Mouse (Mus musculus) ES-Bruce4 (cell line): ENCODE measurements at regions not wholly inside any gene's neighbourhood (a gene's known extent, or its start where the extent isn't known, plus 50 kb on each side); places are given as distances from the start of the nearest gene placed in this dataset.

Experiments
- H3K27ac ChIP-seq: 2 replicates; pipeline ENCODE4 v1.5.1; 2012; ENCODE audit warnings: low read length, inconsistent platforms; ENCODE audit not compliant: insufficient read depth
- H3K27me3 ChIP-seq: 2 replicates; pipeline ENCODE4 v1.6.1; 2012; ENCODE audit warnings: mild to moderate bottlenecking, low read length, inconsistent platforms; ENCODE audit not compliant: control insufficient read depth, poor library complexity, insufficient read depth, severe bottlenecking
- H3K36me3 ChIP-seq: 2 replicates; pipeline ENCODE4 v1.6.1; 2012; ENCODE audit warnings: inconsistent platforms, mild to moderate bottlenecking, low read length, moderate library complexity; ENCODE audit not compliant: control insufficient read depth, poor library complexity, insufficient read depth, severe bottlenecking
- H3K4me1 ChIP-seq: one replicate; pipeline ENCODE4 v1.8.1; 2011; ENCODE audit warnings: low read length; ENCODE audit not compliant: control insufficient read depth, insufficient read depth
- H3K4me3 ChIP-seq: 2 replicates; pipeline ENCODE4 v1.5.1; 2011; ENCODE audit warnings: low read depth, mild to moderate bottlenecking, low read length
- H3K9ac ChIP-seq: 2 replicates; pipeline ENCODE4 v1.6.1; 2012; ENCODE audit warnings: low read depth, mild to moderate bottlenecking, inconsistent platforms; ENCODE audit not compliant: poor library complexity, severe bottlenecking
- H3K9me3 ChIP-seq: replicated peaks from 2 replicates; pipeline ENCODE4 v1.6.1; 2012; ENCODE audit warnings: mild to moderate bottlenecking, low read length, inconsistent platforms; ENCODE audit not compliant: control insufficient read depth, poor library complexity, insufficient read depth, severe bottlenecking
- CTCF ChIP-seq: IDR thresholded peaks from one replicate; pipeline ENCODE4 v1.8.1; 2011; ENCODE audit warnings: low read depth, low read length
- EP300 ChIP-seq: IDR thresholded peaks from 2 replicates; pipeline ENCODE4 v1.6.1; 2011; ENCODE audit warnings: low read depth, low read length; ENCODE audit not compliant: insufficient read depth
- POLR2A ChIP-seq: IDR thresholded peaks from one replicate; pipeline ENCODE4 v1.8.1; 2011; ENCODE audit warnings: low read length; ENCODE audit not compliant: insufficient read depth

GRCm38 (mm10) chr2:93126112-93126511 lies 61.2 kb upstream of the Trp53i11 start:
- TF ChIP-seq EP300 (no peak), CTCF (no peak), POLR2A (no peak)

GRCm38 (mm10) chr2:93124866-93125467 lies 62.4 kb upstream of the Trp53i11 start:
- no peak for TF ChIP-seq CTCF
- no peak for TF ChIP-seq POLR2A
- TF ChIP-seq EP300, result no peak
- H3K36me3 ChIP-seq, result no peaks in the 10 kb centered on the region
- H3K9me3 ChIP-seq, result no peaks in the 10 kb centered on the region
- H3K9ac ChIP-seq, result no peak overlapping the region
- no peak overlapping the region for H3K4me3 ChIP-seq
- no peaks in the 10 kb centered on the region for H3K4me1 ChIP-seq
- no peak overlapping the region for H3K27ac ChIP-seq
- H3K27me3 ChIP-seq, result no peaks in the 10 kb centered on the region

More at GRCm38 (mm10) chr2:93126112-93126511, 61.2 kb upstream of the Trp53i11 start:
- no peaks in the 10 kb centered on the region for H3K27me3 ChIP-seq
- no peak overlapping the region for H3K9ac ChIP-seq
- no peaks in the 10 kb centered on the region for H3K36me3 ChIP-seq
- no peak overlapping the region for H3K4me3 ChIP-seq
- H3K27ac ChIP-seq, result no peak overlapping the region
- no peaks in the 10 kb centered on the region for H3K9me3 ChIP-seq
- H3K4me1 ChIP-seq, result no peaks in the 10 kb centered on the region

- Histone ChIP-seq H3K27ac (no peak overlapping the region), H3K4me3 (no peak overlapping the region), H3K27me3 (no peaks in the 10 kb centered on the region), H3K4me1 (no peaks in the 10 kb centered on the region), H3K9me3 (no peaks in the 10 kb centered on the region), H3K36me3 (no peaks in the 10 kb centered on the region), H3K9ac (no peak overlapping the region)
- TF ChIP-seq POLR2A, result no peak
- TF ChIP-seq EP300, result no peak
- no peak for TF ChIP-seq CTCF
Observed at GRCm38 (mm10) chr2:93123829-93124228, 63.5 kb upstream of the Trp53i11 start.

- Histone ChIP-seq H3K4me3 (no peak overlapping the region), H3K27ac (no peak overlapping the region), H3K9ac (no peak overlapping the region), H3K27me3 (no peaks in the 10 kb centered on the region), H3K4me1 (no peaks in the 10 kb centered on the region), H3K36me3 (no peaks in the 10 kb centered on the region), H3K9me3 (no peaks in the 10 kb centered on the region)
- TF ChIP-seq CTCF (no peak), POLR2A (no peak), EP300 (no peak)
Observed at GRCm38 (mm10) chr2:93120386-93120785, 67.0 kb upstream of the Trp53i11 start.

GRCm38 (mm10) chr2:93119001-93119400 lies 68.3 kb upstream of the Trp53i11 start:
- H3K4me3 ChIP-seq, result no peak overlapping the region
- H3K4me1 ChIP-seq, result no peaks in the 10 kb centered on the region
- no peaks in the 10 kb centered on the region for H3K9me3 ChIP-seq
- no peaks in the 10 kb centered on the region for H3K36me3 ChIP-seq
- H3K27me3 ChIP-seq, result no peaks in the 10 kb centered on the region
- no peak overlapping the region for H3K9ac ChIP-seq
- no peak overlapping the region for H3K27ac ChIP-seq
- TF ChIP-seq CTCF (no peak), POLR2A (no peak), EP300 (no peak)

- no peaks in the 10 kb centered on the region for H3K27me3 ChIP-seq
- H3K27ac ChIP-seq, result no peak overlapping the region
- H3K9me3 ChIP-seq, result no peaks in the 10 kb centered on the region
- H3K4me1 ChIP-seq, result no peaks in the 10 kb centered on the region
- no peak overlapping the region for H3K9ac ChIP-seq
- no peak overlapping the region for H3K4me3 ChIP-seq
- no peaks in the 10 kb centered on the region for H3K36me3 ChIP-seq
- TF ChIP-seq POLR2A (no peak), EP300 (no peak), CTCF (no peak)
Observed at GRCm38 (mm10) chr2:93115303-93115702, 69.3 kb upstream of the Prdm11 start.
